Mouse (Mus musculus): ENCODE measurements around the gene Rapgef6.
"Not testable (repeated sequence)": the region's sequence is repeated elsewhere in the genome, so short reads cannot be mapped to it uniquely, and the experiment has no call there.

Rapgef6 gene

GRCm38 (mm10) chr11:54574741-54575140 is 52.1 kb downstream of the Rapgef6 start:
- no peak for DNase-seq (ENCODE audit: low spot score)

- no peak for DNase-seq (ENCODE audit: low spot score)
These were observed 69.9 kb downstream of the Rapgef6 start for GRCm38 (mm10) chr11:54592585-54592984.

- no peak for DNase-seq (ENCODE audit: low spot score)
These were observed 71.4 kb downstream of the Rapgef6 start for GRCm38 (mm10) chr11:54594049-54594448.

GRCm38 (mm10) chr11:54595053-54595452 is 72.4 kb downstream of the Rapgef6 start:
- no peak for DNase-seq (ENCODE audit: low spot score)

GRCm38 (mm10) chr11:54595905-54596555 is 73.4 kb downstream of the Rapgef6 start:
- no peak for DNase-seq (ENCODE audit: low spot score)

GRCm38 (mm10) chr11:54597902-54598447 is 75.3 kb downstream of the Rapgef6 start:
- DNase-seq (ENCODE audit: low spot score) = no peak

- DNase-seq (ENCODE audit: low spot score) = no peak
These were observed 78.5 kb downstream of the Rapgef6 start for GRCm38 (mm10) chr11:54601121-54601520.

GRCm38 (mm10) chr11:54602764-54603163 is 80.1 kb downstream of the Rapgef6 start:
- not testable (repeated sequence) for DNase-seq (ENCODE audit: low spot score)

GRCm38 (mm10) chr11:54604415-54604814 is 81.8 kb downstream of the Rapgef6 start:
- no peak for DNase-seq (ENCODE audit: low spot score)

GRCm38 (mm10) chr11:54613628-54614027 is 91.0 kb downstream of the Rapgef6 start:
- DNase-seq (ENCODE audit: low spot score) = no peak

GRCm38 (mm10) chr11:54614560-54614959 is 91.9 kb downstream of the Rapgef6 start:
- no peak for DNase-seq (ENCODE audit: low spot score)

GRCm38 (mm10) chr11:54618841-54619240 is 96.2 kb downstream of the Rapgef6 start:
- no peak for DNase-seq (ENCODE audit: low spot score)

GRCm38 (mm10) chr11:54621725-54622124 is 99.1 kb downstream of the Rapgef6 start:
- DNase-seq (ENCODE audit: low spot score) = no peak

GRCm38 (mm10) chr11:54626905-54627304 is 104.3 kb downstream of the Rapgef6 start:
- no peak for DNase-seq (ENCODE audit: low spot score)

GRCm38 (mm10) chr11:54646420-54646819 is 123.8 kb downstream of the Rapgef6 start:
- DNase-seq (ENCODE audit: low spot score) = no peak

- DNase-seq (ENCODE audit: low spot score) = no peak
These were observed 125.9 kb downstream of the Rapgef6 start for GRCm38 (mm10) chr11:54648573-54648972.

GRCm38 (mm10) chr11:54655420-54655819 is 132.8 kb downstream of the Rapgef6 start:
- DNase-seq (ENCODE audit: low spot score) = no peak

- DNase-seq (ENCODE audit: low spot score) = no peak
These were observed 151.1 kb downstream of the Rapgef6 start for GRCm38 (mm10) chr11:54673575-54674298.

- no peak for DNase-seq (ENCODE audit: low spot score)
These were observed 153.3 kb downstream of the Rapgef6 start for GRCm38 (mm10) chr11:54675792-54676489.

- DNase-seq (ENCODE audit: low spot score) = no peak
These were observed 156.5 kb downstream of the Rapgef6 start for GRCm38 (mm10) chr11:54679141-54679540.

GRCm38 (mm10) chr11:54684831-54685230 is 162.2 kb downstream of the Rapgef6 start:
- no peak for DNase-seq (ENCODE audit: low spot score)

GRCm38 (mm10) chr11:54690171-54690570 is 167.5 kb downstream of the Rapgef6 start:
- no peak for DNase-seq (ENCODE audit: low spot score)

GRCm38 (mm10) chr11:54691179-54691578 is 168.5 kb downstream of the Rapgef6 start:
- DNase-seq (ENCODE audit: low spot score) = no peak

All from ovary, postnatal 14 days (tissue).